Mouse (Mus musculus) heart, adult 2 months (tissue): Measurements from ENCODE around the gene Pcnx. TPM values are rescaled to one million over a fixed set of nuclear protein-coding genes. Genes with fewer than 3 reads are reported as not detected.

ENCODE experiments used
- DNase-seq, 2 experiments: peaks; one replicate each; pipeline ENCODE4 v3.0.0; 2021
- H3K27ac ChIP-seq: fragments of 200-600 bp; 2 replicates; pipeline ENCODE4 v1.8.1; 2022
- H3K27me3 ChIP-seq: fragments of 200-500 bp; 2 replicates; pipeline ENCODE4 v1.6.1; 2012; ENCODE audit warnings: mild to moderate bottlenecking, low read length, inconsistent platforms, mixed read lengths; ENCODE audit not compliant: control insufficient read depth, insufficient read depth
- H3K36me3 ChIP-seq: fragments of 200-500 bp; 2 replicates; pipeline ENCODE4 v1.6.1; 2012; ENCODE audit warnings: low read length, inconsistent platforms; ENCODE audit not compliant: control insufficient read depth, insufficient read depth
- H3K4me1 ChIP-seq: fragments of 200-500 bp; 2 replicates; pipeline ENCODE4 v1.6.1; 2011; ENCODE audit warnings: low read length; ENCODE audit not compliant: control insufficient read depth, insufficient read depth
- H3K4me3 ChIP-seq: fragments of 200-600 bp; 2 replicates; pipeline ENCODE4 v1.8.1; 2022
- H3K79me2 ChIP-seq: fragments of 200-500 bp; replicated peaks from 2 replicates; pipeline ENCODE4 v1.6.1; 2012; ENCODE audit warnings: mild to moderate bottlenecking, inconsistent platforms, low read length, moderate library complexity, mixed read lengths; ENCODE audit not compliant: control insufficient read depth, insufficient read depth
- H3K9ac ChIP-seq: fragments of 200-500 bp; 2 replicates; pipeline ENCODE4 v1.6.1; 2012; ENCODE audit warnings: low read depth, mild to moderate bottlenecking, control low read depth, inconsistent platforms, low read length, mixed read lengths
- CTCF ChIP-seq: fragments of 200-600 bp; IDR thresholded peaks from 2 replicates; pipeline ENCODE4 v1.8.1; 2022; ENCODE audit warnings: antibody characterized with exemption, mild to moderate bottlenecking, moderate library complexity
- EP300 ChIP-seq: fragments of 200-500 bp; IDR thresholded peaks from 2 replicates; pipeline ENCODE4 v1.6.1; 2011; ENCODE audit warnings: low read depth, low read length, control low read depth; ENCODE audit not compliant: insufficient read depth
- POLR2A ChIP-seq: fragments of 200-500 bp; IDR thresholded peaks from 2 replicates; pipeline ENCODE4 v1.6.1; 2011; ENCODE audit warnings: mild to moderate bottlenecking, low read depth, low read length, control low read depth; ENCODE audit not compliant: insufficient read depth
- WGBS: fragments of 180-500 bp; shearing (Covaris S2); methylation state at CpG from one replicate; pipeline ENCODE4 v1.1.7; 2018; 5-methylcytosine and 5-hydroxymethylcytosine counted together
- intact Hi-C: fragments of 180-260 bp; cut with DNase I; formaldehyde crosslinking; loops from one replicate; pipeline ENCODE4 v1.15.1; 2025
- polyA plus RNA-seq: library from polyadenylated mRNA; depleted of rRNA; stranded (reverse); fragments of >200 nt; gene quantifications from 2 replicates; pipeline ENCODE4 v1.2.3, GENCODE M21; 2012
- total RNA-seq, 2 experiments: library from RNA; stranded (reverse); gene quantifications; 2 replicates each; pipeline ENCODE4 v1.2.3; 2021

Pcnx gene
- total and polyA plus RNA-seq, 3 experiments = 25.4 to 61.7 (median 58.3) TPM

- DNase-seq = no peak
- WGBS = 87% methylated on average over 2 of the region's 2 CpGs
- H3K4me3 ChIP-seq = no peak overlapping the region
- no peak overlapping the region for H3K9ac ChIP-seq
- TF ChIP-seq EP300 (no peak), CTCF (no peak), POLR2A (no peak)
- H3K4me1 ChIP-seq = no peaks in the 10 kb centered on the region
- no peaks in the 10 kb centered on the region for H3K27me3 ChIP-seq
- H3K27ac ChIP-seq = no peak overlapping the region
- peaks cover 2% of the 10 kb centered on the region for H3K36me3 ChIP-seq
- intact Hi-C loops = no loop called here
- no peaks in the 10 kb centered on the region for H3K79me2 ChIP-seq
These were observed 90.2 kb downstream of the Pcnx start for GRCm38 (mm10) chr12:81950016-81950415.

GRCm38 (mm10) chr12:81958351-81958750, 98.5 kb downstream of the Pcnx start:
- H3K36me3 ChIP-seq = peaks cover 15% of the 10 kb centered on the region
- TF ChIP-seq CTCF = no peak
- TF ChIP-seq EP300 = no peak
- no peak for TF ChIP-seq POLR2A
- H3K4me3 ChIP-seq = no peak overlapping the region
- H3K4me1 ChIP-seq = peaks cover 2% of the 10 kb centered on the region; the same call in 1 of the 2 replicates
- no peak overlapping the region; the same call in 1 of the 2 replicates for H3K27ac ChIP-seq
- H3K27me3 ChIP-seq = no peaks in the 10 kb centered on the region
- no peaks in the 10 kb centered on the region for H3K79me2 ChIP-seq
- intact Hi-C loops = no loop called here
- WGBS = 58% methylated on average over 4 of the region's 4 CpGs
- no peak overlapping the region for H3K9ac ChIP-seq
- DNase-seq = peak in 1 of 2 experiments; percentile 29

GRCm38 (mm10) chr12:81965416-81965815, 105.6 kb downstream of the Pcnx start:
- H3K9ac ChIP-seq = no peak overlapping the region
- intact Hi-C loops = no loop called here
- H3K27ac ChIP-seq = no peak overlapping the region
- no peaks in the 10 kb centered on the region for H3K79me2 ChIP-seq
- no peak for DNase-seq
- TF ChIP-seq CTCF (no peak), POLR2A (no peak), EP300 (no peak)
- H3K36me3 ChIP-seq = peaks cover 2% of the 10 kb centered on the region; the same call in 1 of the 2 replicates
- no peak overlapping the region for H3K4me3 ChIP-seq
- H3K4me1 ChIP-seq = no peaks in the 10 kb centered on the region
- WGBS = 85% methylated on average over 2 of the region's 2 CpGs
- H3K27me3 ChIP-seq = no peaks in the 10 kb centered on the region

DNA sequence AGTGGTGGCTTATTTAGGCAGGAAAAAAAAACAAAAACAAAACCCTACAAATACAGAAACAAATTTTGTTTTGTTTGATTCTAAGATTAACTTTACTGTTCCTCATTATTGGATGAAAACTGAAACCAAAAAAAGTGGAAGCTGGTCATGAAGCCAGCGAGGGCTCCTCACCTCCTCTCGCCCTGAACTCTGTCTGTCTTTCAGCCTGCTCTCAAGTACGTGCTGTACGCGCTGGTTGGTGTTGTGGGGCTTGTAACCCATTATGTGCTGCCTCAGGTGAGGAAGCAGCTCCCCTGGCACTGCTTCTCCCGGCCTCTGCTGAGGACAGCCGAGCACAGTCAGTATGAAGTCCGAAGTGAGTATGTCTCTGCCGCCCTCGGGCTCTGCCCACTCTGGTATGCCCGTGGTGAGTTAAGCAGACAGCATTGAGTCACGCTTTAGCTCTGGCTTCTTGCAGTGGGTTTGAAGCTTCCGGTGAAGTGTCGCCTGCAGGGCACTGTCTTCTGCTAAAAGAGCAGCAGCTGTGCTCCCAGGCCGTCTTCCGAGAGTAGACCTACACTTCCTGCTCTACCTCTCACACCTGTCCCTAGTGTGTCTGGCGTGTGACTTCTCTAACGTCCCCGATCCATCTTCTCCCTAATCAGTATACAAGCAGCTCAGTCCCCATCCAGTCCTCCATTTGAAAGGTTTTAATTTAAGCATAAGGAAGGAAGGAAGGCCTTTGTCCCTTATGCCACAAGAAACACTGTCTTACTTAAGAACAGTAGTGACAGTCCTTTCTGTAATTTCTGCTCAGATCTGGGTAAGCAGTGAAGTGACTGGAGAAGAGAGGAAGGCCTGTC, 111.4 kb downstream of the Pcnx start:
- Histone ChIP-seq H3K4me3 (no peak overlapping the region), H3K27ac (no peak overlapping the region; the same call in 1 of the 2 replicates), H3K27me3 (no peaks in the 10 kb centered on the region), H3K9ac (no peak overlapping the region), H3K36me3 (no peaks in the 10 kb centered on the region; the same call in 1 of the 2 replicates), H3K79me2 (no peaks in the 10 kb centered on the region), H3K4me1 (no peaks in the 10 kb centered on the region)
- peak; percentile 18 to 24 for DNase-seq
- 80% methylated on average over 19 of the region's 19 CpGs for WGBS
- TF ChIP-seq EP300 = no peak
- no peak for TF ChIP-seq CTCF
- no peak for TF ChIP-seq POLR2A
- intact Hi-C loops = no loop called here

GRCm38 (mm10) chr12:81971884-81972362, 112.1 kb downstream of the Pcnx start:
- no peak for TF ChIP-seq POLR2A
- no peaks in the 10 kb centered on the region for H3K79me2 ChIP-seq
- intact Hi-C loops = no loop called here
- no peak for DNase-seq
- H3K36me3 ChIP-seq = no peaks in the 10 kb centered on the region
- no peaks in the 10 kb centered on the region for H3K27me3 ChIP-seq
- no peak overlapping the region for H3K9ac ChIP-seq
- H3K4me1 ChIP-seq = no peaks in the 10 kb centered on the region
- H3K4me3 ChIP-seq = no peak overlapping the region
- no peak overlapping the region for H3K27ac ChIP-seq
- 73% methylated on average over 8 of the region's 8 CpGs for WGBS

- no peaks in the 10 kb centered on the region for H3K27me3 ChIP-seq
- no peaks in the 10 kb centered on the region for H3K4me1 ChIP-seq
- H3K4me3 ChIP-seq = no peak overlapping the region
- TF ChIP-seq POLR2A (no peak), CTCF (peak; percentile 67)
- no peaks in the 10 kb centered on the region for H3K36me3 ChIP-seq
- WGBS = 50% methylated on average over 2 of the region's 2 CpGs
- intact Hi-C loops = loop anchor here (5.0 kb wide), 2 partner anchors 178 to 497 kb away; no protein-coding TSS in a partner anchor
- no peak for DNase-seq
- H3K79me2 ChIP-seq = no peaks in the 10 kb centered on the region
- no peak overlapping the region for H3K9ac ChIP-seq
- no peak overlapping the region for H3K27ac ChIP-seq
These were observed 115.0 kb downstream of the Pcnx start for GRCm38 (mm10) chr12:81974806-81975205.
